Mouse (Mus musculus) kidney, postnatal 4 days (tissue): ENCODE measurements around the gene Zfp592.
A peak's percentile ranks its signal among the peaks of the same experiment; 100 is the strongest.

Source experiments
- DNase-seq, 2 experiments: peaks; one replicate each; pipeline ENCODE4 v3.0.0; 2021; ENCODE audit warnings: mixed read lengths in 2 of 2

Zfp592 gene

GRCm38 (mm10) chr7:80993834-80994662, 567 bp downstream of the Zfp592 start:
- DNase-seq = peak; percentile 77 to 88

- DNase-seq = peak in 1 of 2 experiments; percentile 15
These were observed 1.2 kb downstream of the Zfp592 start for GRCm38 (mm10) chr7:80994663-80995005.

- no peak for DNase-seq
These were observed 2.0 kb downstream of the Zfp592 start for GRCm38 (mm10) chr7:80995266-80996146.

- peak; percentile 15 to 25 for DNase-seq
These were observed 4.3 kb downstream of the Zfp592 start for GRCm38 (mm10) chr7:80997776-80998175.

GRCm38 (mm10) chr7:80999536-80999935, 6.1 kb downstream of the Zfp592 start:
- DNase-seq = no peak

DNA sequence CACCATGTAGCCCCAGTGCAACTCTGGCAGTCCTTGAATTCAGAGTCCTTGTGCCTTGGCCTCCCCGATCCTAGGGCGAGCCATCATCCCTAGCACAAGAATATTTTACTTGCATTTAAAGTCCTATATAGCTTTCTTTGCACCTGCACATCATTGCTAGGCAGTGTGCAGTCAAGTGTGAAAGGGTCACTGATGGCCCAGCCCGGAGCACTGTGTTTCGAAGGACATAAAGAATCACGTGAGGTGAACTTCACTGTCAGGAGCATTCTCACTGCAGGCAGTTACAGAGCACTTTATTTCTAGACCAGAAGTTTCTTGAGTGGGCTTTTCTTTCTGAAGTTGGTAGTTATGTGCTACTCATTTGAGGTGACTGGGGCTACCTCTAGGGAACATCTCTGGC, 8.4 kb downstream of the Zfp592 start:
- no peak for DNase-seq

GRCm38 (mm10) chr7:81004556-81005079, 11.1 kb downstream of the Zfp592 start:
- no peak for DNase-seq

GRCm38 (mm10) chr7:81005969-81006368, 12.5 kb downstream of the Zfp592 start:
- DNase-seq = no peak

- DNase-seq = no peak
These were observed 14.8 kb downstream of the Zfp592 start for GRCm38 (mm10) chr7:81008285-81008684.

- DNase-seq = no peak
These were observed 18.1 kb downstream of the Zfp592 start for GRCm38 (mm10) chr7:81011576-81011975.

- DNase-seq = no peak
These were observed 26.8 kb downstream of the Zfp592 start for GRCm38 (mm10) chr7:81020307-81020706.

- DNase-seq = no peak
These were observed 29.2 kb downstream of the Zfp592 start for GRCm38 (mm10) chr7:81022731-81023130.

DNA sequence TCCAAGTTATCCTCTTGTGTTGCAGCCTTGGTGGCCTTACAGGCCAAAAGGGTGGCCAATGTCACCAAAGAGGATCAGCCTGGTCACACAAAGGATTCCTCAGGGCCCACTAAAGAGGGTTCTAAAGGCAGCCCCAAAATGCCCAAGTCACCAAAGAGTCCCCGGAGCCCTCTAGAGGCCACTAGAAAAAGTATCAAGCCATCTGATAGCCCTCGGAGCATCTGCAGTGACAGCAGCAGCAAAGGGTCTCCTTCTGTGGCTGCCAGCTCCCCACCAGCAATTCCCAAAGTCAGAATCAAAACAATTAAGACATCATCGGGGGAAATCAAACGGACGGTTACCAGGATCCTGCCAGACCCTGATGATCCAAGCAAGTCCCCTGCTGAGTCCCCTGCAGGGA, 30.6 kb downstream of the Zfp592 start:
- DNase-seq = no peak

DNA sequence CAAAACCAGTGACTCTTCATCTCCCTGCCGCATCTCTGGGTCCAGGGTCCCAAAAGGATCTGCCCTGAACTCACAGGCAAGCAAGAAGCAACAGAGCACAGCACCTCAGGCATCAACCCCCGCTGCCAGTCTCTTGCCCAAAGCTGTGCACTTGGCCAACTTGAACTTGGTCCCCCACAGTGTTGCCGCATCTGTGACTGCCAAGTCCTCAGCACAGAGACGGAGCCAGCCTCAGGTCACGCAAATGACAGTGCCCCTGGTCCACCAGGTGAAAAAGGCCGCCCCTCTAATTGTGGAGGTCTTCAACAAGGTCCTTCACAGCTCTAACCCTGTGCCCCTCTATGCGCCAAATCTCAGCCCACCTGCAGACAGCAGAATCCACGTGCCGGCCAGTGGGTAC, 31.2 kb downstream of the Zfp592 start:
- no peak for DNase-seq

GRCm38 (mm10) chr7:81025751-81026150, 32.3 kb downstream of the Zfp592 start:
- DNase-seq = no peak

- DNase-seq = peak in 1 of 2 experiments; percentile 42
These were observed 46.2 kb downstream of the Zfp592 start for GRCm38 (mm10) chr7:81039711-81040110.

DNA sequence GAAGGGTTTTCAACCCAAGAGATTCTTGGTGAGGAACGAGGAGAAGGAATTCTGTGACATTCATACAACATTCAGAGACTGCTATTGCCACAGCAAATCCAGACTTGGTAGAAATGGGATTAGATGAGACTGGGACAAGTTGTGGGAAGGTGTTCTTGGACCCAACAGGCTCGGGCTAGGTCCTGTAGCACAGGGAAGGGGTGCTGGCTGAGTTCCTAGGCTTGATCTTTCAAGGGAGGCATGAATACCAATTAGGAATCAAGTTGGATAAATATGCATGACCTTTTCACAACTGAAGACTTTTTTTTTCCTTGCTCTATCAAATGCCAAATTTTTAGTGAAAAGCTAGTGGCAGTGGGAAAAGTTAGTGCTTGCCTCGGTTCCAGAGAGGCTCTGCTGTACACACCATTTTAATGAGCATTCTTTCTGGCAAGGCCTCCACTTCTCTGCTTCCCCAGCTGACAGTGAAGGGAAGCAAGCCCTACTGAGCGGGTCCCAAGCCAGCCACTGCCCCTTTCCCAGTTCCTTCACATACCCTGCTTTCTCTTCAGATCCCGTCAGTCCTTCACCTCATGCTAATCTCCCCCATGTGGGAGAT, 49.6 kb downstream of the Zfp592 start:
- DNase-seq = no peak

- no peak for DNase-seq
These were observed 54.4 kb downstream of the Zfp592 start for GRCm38 (mm10) chr7:81047847-81048246.

- no peak for DNase-seq
These were observed 55.0 kb downstream of the Zfp592 start for GRCm38 (mm10) chr7:81048513-81048912.

DNA sequence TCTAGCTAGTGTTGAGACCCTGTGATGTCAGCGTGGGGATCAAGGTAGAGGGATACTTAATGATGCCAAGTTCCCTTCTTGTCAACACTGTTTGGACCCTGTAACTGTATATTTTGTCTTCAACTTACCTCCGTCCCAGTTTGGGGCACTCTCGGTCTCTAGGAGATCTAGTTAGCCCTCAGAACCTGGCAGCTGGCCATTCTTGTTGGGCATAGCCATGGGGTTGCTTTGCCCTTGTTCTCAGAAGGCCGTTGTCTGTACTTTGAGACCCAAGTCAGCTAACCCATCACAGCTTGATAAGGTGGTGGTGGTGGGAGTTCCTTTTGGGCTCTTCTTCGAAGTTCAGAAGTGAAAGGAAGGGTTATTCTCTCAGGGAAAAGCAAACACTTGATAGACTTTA, 56.5 kb downstream of the Zfp592 start:
- no peak for DNase-seq

DNA sequence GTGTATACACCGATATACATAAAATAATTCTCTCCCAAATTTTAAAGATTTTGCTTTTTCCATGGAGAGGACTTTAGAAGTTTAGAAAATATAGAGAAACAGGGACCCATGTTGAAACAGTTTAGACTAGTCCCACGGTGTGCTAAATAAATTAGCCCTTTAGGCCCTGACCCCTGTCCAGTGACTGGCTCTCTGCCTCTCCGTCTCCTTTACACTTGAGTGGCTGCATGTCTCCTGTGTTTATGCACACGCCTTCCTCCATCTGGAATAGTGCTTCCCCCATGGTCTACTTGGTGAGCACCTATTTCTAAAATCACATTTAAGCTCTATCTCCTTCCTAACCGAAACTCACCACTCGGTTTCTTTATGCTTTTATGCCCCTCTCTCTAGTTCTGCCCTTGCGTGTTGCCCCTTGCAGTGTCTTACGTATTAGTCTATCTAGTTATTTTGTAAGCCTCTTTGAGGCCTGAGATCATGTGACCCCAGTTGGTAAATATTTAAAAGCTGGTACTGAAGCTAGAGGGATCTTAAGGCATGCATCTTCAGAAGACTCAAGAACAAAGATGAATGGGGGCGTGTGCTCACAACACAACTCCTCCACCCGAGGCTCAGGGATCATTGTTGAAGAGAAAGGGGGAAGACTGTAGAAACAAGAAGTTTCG, 62.4 kb downstream of the Zfp592 start:
- no peak for DNase-seq

GRCm38 (mm10) chr7:81057471-81057870, 64.0 kb downstream of the Zfp592 start, which contains the start of gene Alpk3:
Gene Alpk3 (plus strand): TSS chr7:81057600.
- DNase-seq = peak in 1 of 2 experiments; percentile 30
